Mouse (Mus musculus) ES-Bruce4 (cell line): ENCODE measurements around the gene Ttll5. TPM values are rescaled to one million over a fixed set of nuclear protein-coding genes. Genes with fewer than 3 reads are reported as not detected.

Experiments
- H3K27ac ChIP-seq: 2 replicates; pipeline ENCODE4 v1.5.1; 2012; ENCODE audit warnings: low read length, inconsistent platforms; ENCODE audit not compliant: insufficient read depth
- H3K27me3 ChIP-seq: 2 replicates; pipeline ENCODE4 v1.6.1; 2012; ENCODE audit warnings: mild to moderate bottlenecking, low read length, inconsistent platforms; ENCODE audit not compliant: control insufficient read depth, poor library complexity, insufficient read depth, severe bottlenecking
- H3K36me3 ChIP-seq: 2 replicates; pipeline ENCODE4 v1.6.1; 2012; ENCODE audit warnings: inconsistent platforms, mild to moderate bottlenecking, low read length, moderate library complexity; ENCODE audit not compliant: control insufficient read depth, poor library complexity, insufficient read depth, severe bottlenecking
- H3K4me1 ChIP-seq: one replicate; pipeline ENCODE4 v1.8.1; 2011; ENCODE audit warnings: low read length; ENCODE audit not compliant: control insufficient read depth, insufficient read depth
- H3K4me3 ChIP-seq: 2 replicates; pipeline ENCODE4 v1.5.1; 2011; ENCODE audit warnings: low read depth, mild to moderate bottlenecking, low read length
- H3K9ac ChIP-seq: 2 replicates; pipeline ENCODE4 v1.6.1; 2012; ENCODE audit warnings: low read depth, mild to moderate bottlenecking, inconsistent platforms; ENCODE audit not compliant: poor library complexity, severe bottlenecking
- H3K9me3 ChIP-seq: replicated peaks from 2 replicates; pipeline ENCODE4 v1.6.1; 2012; ENCODE audit warnings: mild to moderate bottlenecking, low read length, inconsistent platforms; ENCODE audit not compliant: control insufficient read depth, poor library complexity, insufficient read depth, severe bottlenecking
- CTCF ChIP-seq: IDR thresholded peaks from one replicate; pipeline ENCODE4 v1.8.1; 2011; ENCODE audit warnings: low read depth, low read length
- EP300 ChIP-seq: IDR thresholded peaks from 2 replicates; pipeline ENCODE4 v1.6.1; 2011; ENCODE audit warnings: low read depth, low read length; ENCODE audit not compliant: insufficient read depth
- POLR2A ChIP-seq: IDR thresholded peaks from one replicate; pipeline ENCODE4 v1.8.1; 2011; ENCODE audit warnings: low read length; ENCODE audit not compliant: insufficient read depth
- polyA plus RNA-seq: library from polyadenylated mRNA; stranded (reverse); fragments of >200 nt; gene quantifications from 2 replicates; pipeline ENCODE4 v1.2.4, GENCODE M21; 2011; ENCODE audit warnings: low read depth; ENCODE audit not compliant: missing spikeins, insufficient read depth, insufficient read length

Ttll5 gene
- polyA plus RNA-seq, 1 experiment: 19.4 TPM

GRCm38 (mm10) chr12:86090764-86091163 lies 266.3 kb downstream of the Ttll5 start:
- Histone ChIP-seq H3K36me3 (no peaks in the 10 kb centered on the region), H3K27me3 (no peaks in the 10 kb centered on the region), H3K27ac (no peak overlapping the region), H3K4me3 (no peak overlapping the region), H3K4me1 (no peaks in the 10 kb centered on the region), H3K9ac (no peak overlapping the region), H3K9me3 (no peaks in the 10 kb centered on the region; the same call in 1 of the 2 replicates)
- no peak for TF ChIP-seq POLR2A
- TF ChIP-seq CTCF: no peak
- no peak for TF ChIP-seq EP300

GRCm38 (mm10) chr12:86091601-86092132 lies 267.2 kb downstream of the Ttll5 start:
- H3K27me3 ChIP-seq: no peaks in the 10 kb centered on the region
- no peaks in the 10 kb centered on the region for H3K4me1 ChIP-seq
- no peak for TF ChIP-seq EP300
- no peak for TF ChIP-seq CTCF
- TF ChIP-seq POLR2A: no peak
- H3K36me3 ChIP-seq: no peaks in the 10 kb centered on the region
- no peak overlapping the region for H3K27ac ChIP-seq
- no peak overlapping the region for H3K4me3 ChIP-seq
- H3K9me3 ChIP-seq: no peaks in the 10 kb centered on the region; the same call in 1 of the 2 replicates
- H3K9ac ChIP-seq: no peak overlapping the region

- H3K27ac ChIP-seq: no peak overlapping the region
- no peaks in the 10 kb centered on the region for H3K36me3 ChIP-seq
- H3K9ac ChIP-seq: no peak overlapping the region
- H3K27me3 ChIP-seq: no peaks in the 10 kb centered on the region
- H3K9me3 ChIP-seq: no peaks in the 10 kb centered on the region; the same call in 1 of the 2 replicates
- TF ChIP-seq POLR2A (no peak), CTCF (no peak), EP300 (no peak)
- H3K4me3 ChIP-seq: no peak overlapping the region
- no peaks in the 10 kb centered on the region for H3K4me1 ChIP-seq
Measured at GRCm38 (mm10) chr12:86094075-86094474, 269.6 kb downstream of the Ttll5 start.

GRCm38 (mm10) chr12:86095806-86096205 lies 271.3 kb downstream of the Ttll5 start:
- H3K4me1 ChIP-seq: no peaks in the 10 kb centered on the region
- H3K4me3 ChIP-seq: no peak overlapping the region
- no peak overlapping the region for H3K27ac ChIP-seq
- H3K9me3 ChIP-seq: no peaks in the 10 kb centered on the region; the same call in 1 of the 2 replicates
- H3K36me3 ChIP-seq: no peaks in the 10 kb centered on the region
- no peaks in the 10 kb centered on the region for H3K27me3 ChIP-seq
- no peak for TF ChIP-seq POLR2A
- no peak for TF ChIP-seq CTCF
- no peak for TF ChIP-seq EP300
- no peak overlapping the region for H3K9ac ChIP-seq

- Histone ChIP-seq H3K36me3 (no peaks in the 10 kb centered on the region), H3K27me3 (no peaks in the 10 kb centered on the region), H3K4me3 (no peak overlapping the region), H3K27ac (no peak overlapping the region), H3K4me1 (no peaks in the 10 kb centered on the region), H3K9me3 (no peaks in the 10 kb centered on the region; the same call in 1 of the 2 replicates), H3K9ac (no peak overlapping the region)
- TF ChIP-seq POLR2A: no peak
- TF ChIP-seq CTCF: no peak
- TF ChIP-seq EP300: no peak
Measured at GRCm38 (mm10) chr12:86097781-86098180, 273.3 kb downstream of the Ttll5 start.

GRCm38 (mm10) chr12:86100711-86101110 lies 276.3 kb downstream of the Ttll5 start:
- Histone ChIP-seq H3K9ac (no peak overlapping the region), H3K4me3 (no peak overlapping the region), H3K4me1 (no peaks in the 10 kb centered on the region), H3K36me3 (no peaks in the 10 kb centered on the region), H3K27ac (no peak overlapping the region), H3K27me3 (no peaks in the 10 kb centered on the region), H3K9me3 (no peaks in the 10 kb centered on the region)
- TF ChIP-seq POLR2A (no peak), EP300 (no peak)
